Mouse (Mus musculus) testis, postnatal 10 days (tissue): ENCODE data around the gene Acot10.
"Not testable (repeated sequence)": the region's sequence is repeated elsewhere in the genome, so short reads cannot be mapped to it uniquely, and the experiment has no call there.

Experiments used
- DNase-seq: peaks from one replicate; pipeline ENCODE4 v3.0.0; 2021; ENCODE audit warnings: low spot score

The Acot10 gene

DNA sequence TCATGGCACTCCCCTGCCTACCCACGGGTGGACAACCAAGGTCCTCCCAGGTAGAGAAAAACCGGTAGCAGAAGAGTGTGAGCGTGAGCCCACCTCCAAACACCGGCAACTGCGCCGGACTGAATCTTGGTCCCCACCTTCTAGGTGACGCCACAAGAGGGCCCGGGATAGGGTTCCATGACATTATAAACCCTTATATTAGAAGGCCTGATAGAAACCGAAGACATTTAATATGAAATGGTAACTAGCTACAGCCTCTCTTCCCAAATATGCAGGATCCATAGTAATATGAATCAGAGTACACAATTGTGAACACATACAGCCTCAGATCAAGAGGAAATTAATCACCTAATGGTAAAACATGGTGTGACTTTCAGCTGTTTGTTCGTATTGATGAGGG lies at the start of gene Acot10:
Gene Acot10 (minus strand): TSS at position 101 of the 400 bp plus-strand sequence.
- DNase-seq = no peak

- no peak for DNase-seq
Measured at GRCm38 (mm10) chr15:20711859-20712258, 45.3 kb upstream of the Acot10 start.

DNA sequence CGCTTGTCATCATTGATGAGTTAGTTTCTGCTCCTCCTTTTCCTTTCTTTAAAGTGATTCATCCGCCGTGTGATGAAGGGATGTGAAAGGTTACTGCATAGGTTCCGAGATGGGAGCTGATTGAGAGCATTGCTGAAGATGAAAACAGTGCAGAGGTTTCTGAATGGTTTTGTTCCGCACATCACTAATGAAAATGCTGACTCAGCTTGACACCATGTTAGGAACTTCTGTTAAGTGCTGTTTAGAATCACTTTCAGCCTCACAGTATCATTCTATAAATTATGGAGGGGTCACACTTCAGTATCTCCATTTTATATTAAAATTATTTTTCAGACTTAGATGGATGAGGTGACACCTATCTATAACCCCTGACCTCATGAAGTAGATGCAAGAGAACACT lies 29.7 kb upstream of the Acot10 start:
- DNase-seq = no peak

DNA sequence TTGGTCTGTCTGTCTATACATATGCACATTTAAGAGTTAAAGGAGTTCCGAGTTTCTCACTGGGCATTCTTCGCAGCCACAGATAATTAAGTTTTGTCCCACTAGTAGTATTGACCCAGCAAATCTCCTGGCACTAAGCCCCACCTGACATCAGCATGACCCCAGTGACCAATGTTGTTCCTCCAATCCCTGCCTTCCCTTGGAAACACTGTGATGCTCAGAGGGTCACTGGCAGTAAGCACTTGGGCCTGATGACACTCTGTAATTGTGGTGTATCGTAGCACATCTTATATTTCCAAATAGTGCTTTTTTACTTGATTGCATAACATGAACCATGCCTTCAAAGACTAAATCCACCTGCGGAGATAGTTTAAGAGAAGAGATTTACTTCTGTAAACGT lies 17.6 kb upstream of the Acot10 start:
- DNase-seq = no peak

DNA sequence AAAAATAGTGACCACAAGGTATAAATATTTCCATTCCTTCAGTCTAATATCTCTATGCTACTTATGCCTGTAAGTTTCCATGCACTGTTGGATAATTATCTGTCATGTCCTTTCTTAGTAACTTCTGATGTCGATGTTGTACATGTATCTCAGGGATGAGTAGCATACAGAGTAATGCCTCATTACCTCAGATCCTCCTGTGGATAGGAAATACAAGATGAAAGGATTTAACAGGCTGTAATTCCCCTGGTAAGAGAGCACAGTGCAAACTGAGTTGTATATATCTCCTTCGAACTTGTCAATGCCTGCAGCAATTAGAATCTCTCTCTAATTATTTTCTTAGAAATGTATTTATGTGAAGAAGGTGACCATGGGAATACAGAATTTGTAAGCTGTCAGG lies 16.2 kb upstream of the Acot10 start:
- DNase-seq = no peak

- DNase-seq = not testable (repeated sequence)
Measured at GRCm38 (mm10) chr15:20669507-20669906, 3.0 kb upstream of the Acot10 start.

- DNase-seq = no peak
Measured at GRCm38 (mm10) chr15:20667989-20668388, 1.4 kb upstream of the Acot10 start.

DNA sequence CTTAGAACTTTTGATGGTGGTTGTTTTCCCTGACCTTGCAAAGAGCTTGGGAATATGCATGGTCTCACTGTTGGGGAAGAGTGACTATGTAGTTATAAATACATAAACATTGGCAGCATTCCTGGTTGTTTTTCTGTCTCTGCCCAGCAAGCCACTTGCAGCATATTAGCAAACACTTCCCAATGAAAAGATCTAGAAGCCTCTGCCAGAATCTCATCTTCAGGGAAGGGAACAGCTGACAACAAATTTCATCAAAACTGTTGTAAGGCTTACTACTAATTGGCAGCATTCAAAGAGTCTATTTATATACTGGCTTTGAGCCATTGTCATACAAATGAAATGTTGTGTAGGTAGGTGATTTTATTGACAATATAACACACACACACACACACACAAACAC lies 800 bp upstream of the Acot10 start:
- no peak for DNase-seq

- no peak for DNase-seq
Measured at GRCm38 (mm10) chr15:20660221-20660620, 6.3 kb downstream of the Acot10 start.

- no peak for DNase-seq
Measured at GRCm38 (mm10) chr15:20642905-20643414, 23.6 kb downstream of the Acot10 start.

DNA sequence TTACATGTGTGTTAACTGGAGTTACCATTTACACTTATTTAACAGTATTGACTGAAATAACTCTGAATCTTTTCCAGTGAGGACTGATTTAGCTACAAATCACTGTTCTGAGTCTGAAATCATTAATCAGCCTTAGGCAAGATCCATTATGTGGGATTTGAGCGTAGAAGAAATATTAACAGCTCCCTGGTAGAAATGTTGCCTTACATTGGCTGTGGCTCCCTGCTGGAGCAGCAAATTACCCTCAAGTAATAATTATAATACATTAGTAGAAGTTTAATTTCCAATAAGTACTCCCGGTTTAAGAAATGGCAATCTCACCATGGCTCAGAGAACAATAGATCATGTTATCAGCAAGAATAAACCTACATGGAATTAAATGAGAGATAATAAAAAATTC lies 27.4 kb downstream of the Acot10 start:
- DNase-seq = no peak

DNA sequence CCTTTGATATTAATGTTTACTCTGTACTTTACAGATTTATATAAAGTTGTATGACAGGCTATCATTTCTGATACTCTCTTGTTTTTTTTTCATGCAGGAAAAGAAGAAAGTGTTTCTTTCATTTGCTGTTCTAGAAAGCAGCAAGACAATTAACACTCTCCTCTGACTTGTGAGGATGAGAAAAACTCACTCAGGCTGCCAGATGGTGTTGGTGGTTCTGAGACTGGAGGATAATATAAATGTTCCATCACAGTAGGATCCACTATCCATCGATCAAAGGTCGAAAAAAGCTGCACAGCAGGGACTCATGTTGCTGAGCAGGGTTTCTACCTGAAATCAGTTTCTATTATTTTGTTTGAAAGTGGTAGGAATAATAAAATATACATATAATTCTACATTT lies 32.0 kb downstream of the Acot10 start:
- DNase-seq = no peak
